Mouse (Mus musculus) hindbrain, embryonic 13.5 days (tissue): ENCODE measurements at regions not wholly inside any gene's neighbourhood (a gene's known extent, or its start where the extent isn't known, plus 50 kb on each side); places are given as distances from the start of the nearest gene placed in this dataset.
A peak's percentile ranks its signal among the peaks of the same experiment; 100 is the strongest.

Experiments used
- ATAC-seq: fragments of 200-750 bp; cut with Nextera tagmentation; 2 replicates; pipeline ENCODE4 v1.8.0; 2017; ENCODE audit warnings: moderate TSS enrichment; ENCODE audit not compliant: low FRiP score
- H3K27ac ChIP-seq: fragments of 300-500 bp; sonication (generic); 2 replicates; pipeline ENCODE4 v1.5.1; 2015; ENCODE audit warnings: inconsistent platforms, mild to moderate bottlenecking, moderate library complexity
- H3K27me3 ChIP-seq: fragments of 300-500 bp; sonication (generic); 2 replicates; pipeline ENCODE4 v1.6.1; 2015; ENCODE audit warnings: mild to moderate bottlenecking, inconsistent platforms
- H3K36me3 ChIP-seq: fragments of 300-500 bp; sonication (generic); 2 replicates; pipeline ENCODE4 v1.6.1; 2015; ENCODE audit warnings: mild to moderate bottlenecking, inconsistent platforms
- H3K4me1 ChIP-seq: fragments of 300-500 bp; sonication (generic); replicated peaks from 2 replicates; pipeline ENCODE4 v1.6.1; 2015; ENCODE audit warnings: inconsistent platforms
- H3K4me2 ChIP-seq: fragments of 300-500 bp; sonication (generic); 2 replicates; pipeline ENCODE4 v1.6.1; 2015; ENCODE audit warnings: inconsistent platforms, mild to moderate bottlenecking, moderate library complexity
- H3K4me3 ChIP-seq: fragments of 300-500 bp; sonication (generic); 2 replicates; pipeline ENCODE4 v1.5.1; 2015; ENCODE audit warnings: mild to moderate bottlenecking, inconsistent platforms
- H3K9ac ChIP-seq: fragments of 300-500 bp; sonication (generic); 2 replicates; pipeline ENCODE4 v1.6.1; 2015; ENCODE audit warnings: mild to moderate bottlenecking, inconsistent platforms
- H3K9me3 ChIP-seq: fragments of 300-500 bp; sonication (generic); 2 replicates; pipeline ENCODE4 v1.6.1; 2016; ENCODE audit warnings: inconsistent platforms
- WGBS: fragments of 180-500 bp; shearing (Covaris S2); methylation state at CpG from one replicate; pipeline ENCODE4 v1.1.7; 2015; 5-methylcytosine and 5-hydroxymethylcytosine counted together

- Histone ChIP-seq H3K36me3 (no peaks in the 10 kb centered on the region), H3K9me3 (no peaks in the 10 kb centered on the region), H3K4me1 (no peaks in the 10 kb centered on the region), H3K4me3 (no peak overlapping the region), H3K27ac (no peak overlapping the region), H3K4me2 (no peak overlapping the region), H3K27me3 (no peaks in the 10 kb centered on the region), H3K9ac (no peak overlapping the region)
- ATAC-seq, result no peak
- WGBS, result 89% methylated on average over 5 of the region's 5 CpGs
Measured at GRCm38 (mm10) chr10:68378212-68378611, 99.7 kb upstream of the Arid5b start.

GRCm38 (mm10) chr10:68377479-68377878, 98.9 kb upstream of the Arid5b start:
- Histone ChIP-seq H3K27me3 (no peaks in the 10 kb centered on the region), H3K4me1 (no peaks in the 10 kb centered on the region), H3K27ac (no peak overlapping the region), H3K36me3 (no peaks in the 10 kb centered on the region), H3K4me3 (no peak overlapping the region), H3K4me2 (no peak overlapping the region), H3K9me3 (no peaks in the 10 kb centered on the region), H3K9ac (no peak overlapping the region)
- no peak for ATAC-seq
- WGBS, result 93% methylated on average over 4 of the region's 4 CpGs

GRCm38 (mm10) chr10:68373875-68374274, 95.3 kb upstream of the Arid5b start:
- Histone ChIP-seq H3K27me3 (no peaks in the 10 kb centered on the region), H3K27ac (no peak overlapping the region), H3K9ac (no peak overlapping the region), H3K4me3 (no peak overlapping the region), H3K9me3 (no peaks in the 10 kb centered on the region), H3K36me3 (no peaks in the 10 kb centered on the region), H3K4me1 (no peaks in the 10 kb centered on the region), H3K4me2 (no peak overlapping the region)
- 81% methylated on average over 5 of the region's 5 CpGs for WGBS
- ATAC-seq, result no peak

DNA sequence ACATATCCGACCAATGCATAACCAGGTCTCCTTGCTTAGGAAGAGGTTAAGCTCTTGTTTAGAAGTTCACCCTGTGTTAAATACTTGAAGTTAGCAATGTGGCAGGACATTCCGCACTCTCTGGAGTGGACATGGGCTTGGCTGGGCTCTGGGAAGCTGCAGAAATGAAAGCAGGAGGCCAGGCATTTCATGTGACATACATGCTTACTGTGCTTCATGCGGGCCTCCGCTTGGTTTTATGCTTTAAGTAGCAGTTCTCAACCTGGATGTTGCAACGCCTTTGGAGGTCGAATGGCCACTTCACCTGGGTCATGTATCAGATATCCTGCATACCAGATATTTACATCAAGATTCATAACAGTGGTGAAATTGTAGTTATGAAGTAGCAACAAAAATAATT, 93.2 kb upstream of the Arid5b start:
- Histone ChIP-seq H3K9ac (no peak overlapping the region), H3K4me2 (no peak overlapping the region), H3K4me3 (no peak overlapping the region), H3K4me1 (no peaks in the 10 kb centered on the region), H3K27ac (no peak overlapping the region), H3K27me3 (no peaks in the 10 kb centered on the region), H3K36me3 (no peaks in the 10 kb centered on the region), H3K9me3 (no peaks in the 10 kb centered on the region)
- no peak for ATAC-seq
- 97% methylated on average over 6 of the region's 6 CpGs for WGBS

DNA sequence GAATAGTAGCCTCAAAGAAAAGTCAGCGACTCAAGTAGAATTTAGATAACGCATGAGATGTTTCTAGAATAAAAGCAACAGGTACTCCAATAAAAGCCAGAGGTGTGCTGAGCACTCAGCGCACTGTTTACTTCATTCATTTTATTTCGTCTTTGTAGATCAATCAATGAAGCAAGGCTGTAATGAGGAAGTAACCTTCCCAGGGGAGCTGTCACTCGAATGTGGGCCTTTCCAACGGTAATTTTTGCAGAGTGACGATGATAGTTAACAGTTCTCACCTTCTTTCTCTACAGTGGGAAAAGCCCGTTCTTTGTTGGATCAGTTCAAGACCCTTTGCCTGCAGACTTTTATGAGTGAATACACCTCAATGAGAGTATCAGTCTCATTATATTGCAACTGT, 92.4 kb upstream of the Arid5b start:
- Histone ChIP-seq H3K9me3 (no peaks in the 10 kb centered on the region), H3K27me3 (no peaks in the 10 kb centered on the region), H3K4me2 (no peak overlapping the region), H3K36me3 (no peaks in the 10 kb centered on the region), H3K4me1 (no peaks in the 10 kb centered on the region), H3K4me3 (no peak overlapping the region), H3K9ac (no peak overlapping the region), H3K27ac (no peak overlapping the region)
- WGBS, result 88% methylated on average over 8 of the region's 8 CpGs
- ATAC-seq, result no peak

DNA sequence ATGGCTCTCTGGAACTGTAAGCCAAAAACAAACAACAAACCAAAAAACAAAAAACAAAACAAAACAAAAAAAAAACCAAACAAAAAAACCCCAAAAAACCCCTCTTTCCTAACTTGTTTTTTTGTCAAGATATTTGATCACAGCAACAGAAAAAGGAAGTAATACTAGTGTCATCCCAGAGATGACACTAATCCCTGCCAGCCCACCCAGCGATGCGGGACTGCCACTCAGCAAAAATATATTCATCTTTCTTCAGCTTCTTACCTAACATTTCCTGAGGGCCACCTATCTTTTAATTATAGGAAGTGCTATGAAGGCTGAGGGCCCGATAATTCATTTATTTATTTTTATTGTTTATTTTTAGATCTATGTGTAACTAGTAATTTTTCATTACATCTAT, 88.3 kb upstream of the Arid5b start:
- 97% methylated on average over 3 of the region's 3 CpGs for WGBS
- Histone ChIP-seq H3K36me3 (no peaks in the 10 kb centered on the region), H3K4me3 (no peak overlapping the region), H3K27ac (no peak overlapping the region), H3K9ac (no peak overlapping the region), H3K4me2 (no peak overlapping the region), H3K27me3 (no peaks in the 10 kb centered on the region), H3K9me3 (peaks cover 8% of the 10 kb centered on the region; the same call in 1 of the 2 replicates), H3K4me1 (no peaks in the 10 kb centered on the region)
- no peak for ATAC-seq

DNA sequence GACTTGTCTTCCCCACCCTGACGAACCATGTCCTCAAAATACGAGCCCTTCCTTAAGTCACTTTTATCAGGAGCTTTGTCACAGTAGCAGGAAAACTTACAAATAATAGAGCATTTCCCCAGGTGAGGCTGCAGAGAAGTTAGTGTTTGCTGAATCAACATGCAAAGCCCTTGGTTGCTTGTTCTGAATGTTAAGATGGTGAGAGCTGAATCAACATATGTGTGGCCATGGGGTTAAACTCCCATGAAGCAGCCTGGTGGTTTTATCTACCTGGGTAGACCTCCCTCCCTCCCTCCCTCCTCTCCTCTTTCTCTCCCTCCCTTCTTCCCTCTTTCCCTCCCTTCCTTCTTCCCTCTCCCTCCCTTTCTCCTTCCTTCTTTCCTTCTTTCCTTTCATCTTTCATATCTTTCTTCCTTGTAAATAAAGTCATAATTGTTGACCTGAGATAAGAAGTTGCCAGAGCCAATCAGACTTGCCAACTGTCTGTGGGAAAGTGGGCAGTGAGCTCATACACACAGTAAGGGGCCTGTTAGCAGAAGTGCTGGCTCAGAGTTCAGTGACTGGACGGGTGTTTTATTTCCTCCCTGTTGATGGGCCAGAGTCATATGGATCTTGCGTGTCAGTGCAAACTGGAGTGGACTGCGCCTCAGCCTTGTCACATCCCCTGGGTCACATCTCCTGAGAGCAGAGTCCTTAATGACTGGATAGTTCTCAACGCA, 82.4 kb upstream of the Arid5b start:
- Histone ChIP-seq H3K4me3 (no peak overlapping the region), H3K4me2 (no peak overlapping the region), H3K27me3 (no peaks in the 10 kb centered on the region), H3K36me3 (no peaks in the 10 kb centered on the region), H3K27ac (no peak overlapping the region), H3K9me3 (peaks cover 15% of the 10 kb centered on the region), H3K4me1 (peaks cover 3% of the 10 kb centered on the region), H3K9ac (no peak overlapping the region)
- WGBS, result 83% methylated on average over 6 of the region's 6 CpGs
- ATAC-seq, result no peak

GRCm38 (mm10) chr10:68359135-68359534, 80.6 kb upstream of the Arid5b start:
- ATAC-seq, result no peak
- Histone ChIP-seq H3K4me1 (peaks cover 12% of the 10 kb centered on the region), H3K27ac (no peak overlapping the region), H3K36me3 (no peaks in the 10 kb centered on the region), H3K9me3 (peaks cover 10% of the 10 kb centered on the region; the same call in 1 of the 2 replicates), H3K4me3 (no peak overlapping the region), H3K9ac (no peak overlapping the region), H3K4me2 (no peak overlapping the region), H3K27me3 (no peaks in the 10 kb centered on the region)
- 91% methylated on average over 2 of the region's 2 CpGs for WGBS

GRCm38 (mm10) chr10:68356973-68357372, 78.4 kb upstream of the Arid5b start:
- no peaks in the 10 kb centered on the region for H3K27me3 ChIP-seq
- H3K4me1 ChIP-seq, result peaks cover 20% of the 10 kb centered on the region
- peaks cover 8% of the 10 kb centered on the region; the same call in 1 of the 2 replicates for H3K9me3 ChIP-seq
- whole genome bisulfite sequencing, result 79% methylated on average over 6 of the region's 6 CpGs
- H3K36me3 ChIP-seq, result no peaks in the 10 kb centered on the region
- no peak overlapping the region for H3K27ac ChIP-seq
- H3K9ac ChIP-seq, result no peak overlapping the region
- no peak for ATAC-seq
- no peak overlapping the region for H3K4me3 ChIP-seq
- H3K4me2 ChIP-seq, result no peak overlapping the region

DNA sequence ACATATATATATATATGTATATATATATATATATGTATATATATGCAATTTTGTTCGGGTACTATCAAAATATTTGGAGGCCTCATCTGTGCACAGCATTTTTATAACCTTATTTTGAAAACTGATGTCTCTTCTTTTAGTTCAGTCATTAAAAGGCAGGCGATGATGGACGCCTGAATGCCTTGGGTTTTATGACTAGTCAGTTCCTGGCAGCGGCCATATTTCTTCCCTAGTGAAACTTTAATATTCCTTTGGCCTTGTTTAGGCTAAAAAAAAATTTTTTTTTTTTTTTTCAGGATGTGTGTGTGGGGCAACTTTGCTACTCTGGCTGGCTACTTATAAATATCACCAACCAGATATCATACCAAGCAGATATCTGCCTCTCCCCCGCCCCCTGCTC, 78.0 kb upstream of the Arid5b start:
- Histone ChIP-seq H3K36me3 (no peaks in the 10 kb centered on the region), H3K4me3 (no peak overlapping the region)

GRCm38 (mm10) chr10:68356093-68356485, 77.5 kb upstream of the Arid5b start:
- Histone ChIP-seq H3K9me3 (0 out of 2 replicates have a peak, but pooled peaks cover 2% of the 10 kb centered on the region), H3K27ac (peak overlapping the region; percentile 75), H3K4me2 (peak overlapping the region; percentile 32; the same call in 1 of the 2 replicates), H3K27me3 (no peaks in the 10 kb centered on the region), H3K4me3 (no peak overlapping the region), H3K4me1 (peaks cover 20% of the 10 kb centered on the region), H3K36me3 (no peaks in the 10 kb centered on the region), H3K9ac (no peak overlapping the region)
- no peak for ATAC-seq
- WGBS, result 16% methylated on average over 6 of the region's 6 CpGs

More for the DNA sequence above, 78.0 kb upstream of the Arid5b start:
- 84% methylated on average over 5 of the region's 5 CpGs for WGBS
- ATAC-seq, result no peak
- peaks cover 3% of the 10 kb centered on the region; the same call in 1 of the 2 replicates for H3K9me3 ChIP-seq
- peaks cover 20% of the 10 kb centered on the region for H3K4me1 ChIP-seq
- no peak overlapping the region for H3K9ac ChIP-seq
- H3K4me2 ChIP-seq, result no peak overlapping the region
- no peaks in the 10 kb centered on the region for H3K27me3 ChIP-seq
- H3K27ac ChIP-seq, result no peak overlapping the region

DNA sequence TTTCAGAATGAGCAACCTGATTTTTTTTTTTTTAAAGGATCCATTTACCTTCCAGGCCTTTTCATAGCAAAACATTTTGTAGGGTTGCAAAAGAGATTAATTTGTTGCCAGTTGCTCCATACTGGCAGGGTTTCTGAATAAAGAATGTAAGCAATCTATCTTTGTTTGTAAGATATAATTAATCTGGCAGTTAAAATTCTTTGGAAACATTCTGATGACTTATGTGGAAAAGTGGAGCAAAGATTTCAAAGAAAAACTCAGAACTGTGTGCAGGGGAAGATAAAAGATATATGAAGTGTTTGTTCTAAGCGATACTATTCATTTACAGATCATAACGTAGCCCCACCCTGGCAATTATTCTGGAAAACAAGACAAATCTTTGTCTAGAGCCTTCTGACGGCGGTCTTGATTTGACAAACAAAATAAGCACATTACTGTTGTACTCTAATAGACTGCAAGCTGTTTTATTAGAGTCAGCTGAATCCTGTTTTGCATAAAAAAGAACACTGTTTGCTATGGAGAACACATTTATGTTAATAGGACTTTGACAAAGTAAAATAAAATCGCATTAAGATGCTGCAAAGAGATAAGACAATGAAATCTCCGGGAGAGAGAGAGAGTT, 77.0 kb upstream of the Arid5b start:
- Histone ChIP-seq H3K9me3 (0 out of 2 replicates have a peak, but pooled peaks cover 2% of the 10 kb centered on the region), H3K27me3 (no peaks in the 10 kb centered on the region), H3K36me3 (no peaks in the 10 kb centered on the region), H3K9ac (no peak overlapping the region), H3K4me1 (peaks cover 20% of the 10 kb centered on the region), H3K4me3 (no peak overlapping the region), H3K27ac (peak overlapping the region; percentile 75; the same call in 1 of the 2 replicates), H3K4me2 (peak overlapping the region; percentile 32; the same call in 1 of the 2 replicates)
- ATAC-seq, result no peak
- 11% methylated on average over 6 of the region's 6 CpGs for WGBS
